Mouse (Mus musculus): ENCODE results near the gene Myo18a.

DNA sequence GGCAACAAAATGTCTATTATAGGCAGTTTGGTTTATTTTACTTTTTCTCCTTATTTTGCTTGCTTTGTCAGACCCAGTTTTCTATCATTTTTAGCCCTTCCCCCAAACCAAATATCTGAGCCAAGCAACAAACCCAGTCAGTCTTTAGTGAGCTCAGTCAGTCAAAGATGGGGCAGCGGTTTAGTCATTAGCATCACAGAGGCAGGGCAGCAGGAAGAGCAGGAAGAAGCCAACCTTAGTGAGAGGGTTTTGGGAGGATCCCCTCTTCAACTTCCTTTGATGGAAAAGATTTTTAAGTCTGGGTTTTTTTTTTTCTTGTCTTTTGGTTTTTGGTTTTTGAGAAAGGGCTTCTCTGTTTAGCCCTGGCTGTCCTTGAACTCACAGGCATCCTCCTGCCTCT is 141.7 kb downstream of the Myo18a start:
- TF ChIP-seq CTCF (IDR thresholded peaks at IDR 0.05) (no peak), EP300 (IDR thresholded peaks at IDR 0.05) (no peak)

All from lung, postnatal 0 days (tissue).